ENCODE assay signal across 1 mouse cellular context in genomic region chr2:75682978-75683709, GRCm38 (mm10).
TF ChIP-seq lines count a peak whose summit lies in the region.

No protein-coding gene starts in this region.

TF ChIP-seq in CH12.LX, 34 proteins besides CTCF, POLR2A, EP300 and RAD21 (continued from another document):
- peak; percentile 71; the same call in 1 of the 2 replicates for TF ChIP-seq POLR2AphosphoS2 (IDR thresholded peaks at IDR 0.05; ENCODE audit: low read depth, low read length)
- peak; percentile 69 for TF ChIP-seq CHD2 (IDR thresholded peaks at IDR 0.05; ENCODE audit: low read length)
- TF ChIP-seq MYC (IDR thresholded peaks at IDR 0.05; ENCODE audit: low read depth, low read length), result peak; percentile 79
- TF ChIP-seq MAX (IDR thresholded peaks at IDR 0.05; ENCODE audit: low read length), result peak; percentile 74; the same call in 1 of the 2 replicates
- peak; percentile 61 for TF ChIP-seq JUND (conservative IDR thresholded peaks at IDR 0.05; ENCODE audit: low read depth, low read length)
- 0 out of 2 replicates have a peak, but pooled peaks have one; percentile 56 for TF ChIP-seq KAT2A (IDR thresholded peaks at IDR 0.05; ENCODE audit: insufficient replicate concordance, low read length)
- TF ChIP-seq ELF1 (IDR thresholded peaks at IDR 0.05; ENCODE audit: low read depth, low read length), result peak; percentile 68; the same call in 1 of the 2 replicates
- TF ChIP-seq ZKSCAN1 (IDR thresholded peaks at IDR 0.05; ENCODE audit: borderline replicate concordance, low read depth, low read length), result no peak
- peak; percentile 33; the same call in 1 of the 2 replicates for TF ChIP-seq SMC3 (IDR thresholded peaks at IDR 0.05; ENCODE audit: low read depth, low read length)
- peak; percentile 98 for TF ChIP-seq MEF2A (IDR thresholded peaks at IDR 0.05; ENCODE audit: borderline replicate concordance, low read depth, low read length)
- peak; percentile 79; the same call in 1 of the 2 replicates for TF ChIP-seq SIN3A (IDR thresholded peaks at IDR 0.05; ENCODE audit: low read length)
